Comparison of ENCODE assay signal across 28 mouse cellular contexts in genomic region chr17:62423476-62424385, GRCm38 (mm10).
DNase-seq lines count a peak whose midpoint lies in the region; ATAC-seq and TF ChIP-seq lines count a peak whose summit lies in the region.
"Had no signal": no experiment of that assay in that cellular context is flagged by ENCODE, and none has a peak within 500 bp of the region (broad histone marks: within the 10 kb centered on the region; RNA-seq: fewer than 3 reads in every experiment).

No protein-coding gene starts in this region.

- no peak overlapping the region for H3K27ac ChIP-seq in limb, embryonic 14.5 days (replicated peaks; ENCODE audit: low read depth, low read length)
- no peak overlapping the region for H3K27ac ChIP-seq in limb, embryonic 10.5 days
- no peak overlapping the region for H3K27ac ChIP-seq in embryonic facial prominence, embryonic 14.5 days (replicated peaks; ENCODE audit: low read depth, low read length)
- H3K27ac ChIP-seq: forebrain, embryonic 12.5 days; heart, adult 2 months; heart, embryonic 13.5 days; hindbrain, embryonic 13.5 days; kidney, embryonic 15.5 days; liver, embryonic 15.5 days had no signal

- no peaks in the 10 kb centered on the region for H3K9me3 ChIP-seq in limb, embryonic 14.5 days (ENCODE audit: control insufficient read depth, low read length)
- H3K9me3 ChIP-seq in limb, embryonic 10.5 days (replicated peaks), result no peaks in the 10 kb centered on the region
- no peaks in the 10 kb centered on the region for H3K9me3 ChIP-seq in embryonic facial prominence, embryonic 14.5 days (ENCODE audit: control insufficient read depth, low read length)
- H3K9me3 ChIP-seq: forebrain, embryonic 12.5 days; heart, embryonic 13.5 days; hindbrain, embryonic 13.5 days; kidney, embryonic 15.5 days; liver, embryonic 15.5 days had no signal

- TF ChIP-seq POLR2A in limb, embryonic 14.5 days (IDR thresholded peaks at IDR 0.05; ENCODE audit: borderline replicate concordance, extremely low read depth, insufficient read depth, insufficient read length), result no peak

- no peak for ATAC-seq in limb, embryonic 14.5 days (ENCODE audit: low FRiP score, low read depth)
- ATAC-seq in embryonic facial prominence, embryonic 14.5 days (ENCODE audit: low read depth), result no peak

- H3K4me2 ChIP-seq in limb, embryonic 14.5 days (replicated peaks; ENCODE audit: low read depth, low read length, severe bottlenecking), result no peak overlapping the region
- no peak overlapping the region; the same call in 1 of the 2 replicates for H3K4me2 ChIP-seq in embryonic facial prominence, embryonic 14.5 days (ENCODE audit: low read depth, low read length)
- H3K4me2 ChIP-seq: forebrain, embryonic 12.5 days; heart, embryonic 13.5 days; hindbrain, embryonic 13.5 days; kidney, embryonic 15.5 days; liver, embryonic 15.5 days had no signal

- H3K9ac ChIP-seq in limb, embryonic 14.5 days (ENCODE audit: low read depth, low read length, severe bottlenecking), result no peak overlapping the region
- H3K9ac ChIP-seq in embryonic facial prominence, embryonic 14.5 days (ENCODE audit: low read depth, low read length), result no peak overlapping the region
- H3K9ac ChIP-seq: forebrain, embryonic 12.5 days; heart, embryonic 13.5 days; hindbrain, embryonic 13.5 days; kidney, embryonic 15.5 days; liver, embryonic 15.5 days had no signal

- WGBS in limb, embryonic 14.5 days, result 48% methylated on average over 11 of the region's 11 CpGs
- WGBS in limb, embryonic 10.5 days, result 65% methylated on average over 11 of the region's 11 CpGs
- 47% methylated on average over 11 of the region's 11 CpGs for WGBS in embryonic facial prominence, embryonic 14.5 days

- H3K36me3 ChIP-seq in limb, embryonic 14.5 days (ENCODE audit: control insufficient read depth, insufficient read depth, low read length), result no peaks in the 10 kb centered on the region
- no peaks in the 10 kb centered on the region for H3K36me3 ChIP-seq in limb, embryonic 10.5 days
- no peaks in the 10 kb centered on the region for H3K36me3 ChIP-seq in embryonic facial prominence, embryonic 14.5 days (ENCODE audit: control insufficient read depth, insufficient read depth, low read length)
- H3K36me3 ChIP-seq: forebrain, embryonic 12.5 days; G1E; heart, embryonic 13.5 days; hindbrain, embryonic 13.5 days; kidney, embryonic 15.5 days; liver, embryonic 15.5 days had no signal

- H3K4me1 ChIP-seq in limb, embryonic 14.5 days (ENCODE audit: control insufficient read depth, insufficient read depth, low read length), result no peaks in the 10 kb centered on the region
- H3K4me1 ChIP-seq in limb, embryonic 10.5 days, result no peaks in the 10 kb centered on the region
- peaks cover 11% of the 10 kb centered on the region; the same call in 1 of the 2 replicates for H3K4me1 ChIP-seq in embryonic facial prominence, embryonic 14.5 days (ENCODE audit: control insufficient read depth, insufficient read depth, low read length)
- H3K4me1 ChIP-seq: forebrain, embryonic 12.5 days; heart, embryonic 13.5 days; hindbrain, embryonic 13.5 days; kidney, embryonic 15.5 days; liver, embryonic 15.5 days had no signal

- H3K4me3 ChIP-seq in limb, embryonic 14.5 days (replicated peaks; ENCODE audit: low read length), result no peak overlapping the region
- no peak overlapping the region for H3K4me3 ChIP-seq in limb, embryonic 10.5 days
- no peak overlapping the region for H3K4me3 ChIP-seq in embryonic facial prominence, embryonic 14.5 days (ENCODE audit: low read depth, low read length)
- H3K4me3 ChIP-seq: erythroblast, embryonic 14.5 days; forebrain, embryonic 12.5 days; heart, adult 2 months; heart, embryonic 13.5 days; hindbrain, embryonic 13.5 days; kidney, embryonic 15.5 days; liver, embryonic 15.5 days had no signal

- H3K27me3 ChIP-seq in limb, embryonic 14.5 days (ENCODE audit: control insufficient read depth, insufficient read depth, low read length), result no peaks in the 10 kb centered on the region
- H3K27me3 ChIP-seq in limb, embryonic 10.5 days (ENCODE audit: low read depth, poor library complexity, severe bottlenecking), result no peaks in the 10 kb centered on the region
- no peaks in the 10 kb centered on the region for H3K27me3 ChIP-seq in embryonic facial prominence, embryonic 14.5 days (replicated peaks; ENCODE audit: control insufficient read depth, insufficient read depth, low read length)
- H3K27me3 ChIP-seq: CH12.LX; forebrain, embryonic 12.5 days; heart, embryonic 13.5 days; hindbrain, embryonic 13.5 days; kidney, embryonic 15.5 days; liver, embryonic 15.5 days had no signal

- DNase-seq in limb, embryonic 14.5 days (ENCODE audit: low spot score), result peak; percentile 63
- DNase-seq in limb, embryonic 10.5 days (ENCODE audit: low spot score), result no peak
- DNase-seq in NIH3T3 (ENCODE audit: low read depth), result peak; percentile 5
- peak; percentile 65 for DNase-seq in adrenal gland, postnatal 14 days
- DNase-seq in embryonic facial prominence, embryonic 14.5 days (ENCODE audit: low spot score), result peak; percentile 63
- no peak for DNase-seq in urinary bladder, adult 18-20 months (ENCODE audit: low spot score in 2 of 2)
- no peak for DNase-seq in urinary bladder, adult 2 months (ENCODE audit: low spot score)
- DNase-seq: B cell, adult 2 months; cerebellum, adult 18-20 months; cerebellum, postnatal 14 days; gastrocnemius, postnatal 36 days; heart, adult 2 months; heart, postnatal 14 days; kidney, adult 11 months; kidney, postnatal 36 days; liver; lung, postnatal 14 days; midbrain, embryonic 14.5 days; right cerebral cortex, postnatal 4 days; thymus, postnatal 14 days had no signal

Comparison
In these comparisons a context has a peak if more than half of its experiments do, and no peak if none do; other contexts are left out.
1. DNase-seq: peak in limb, embryonic 14.5 days (single experiment), NIH3T3 (single experiment), adrenal gland, postnatal 14 days (single experiment) and embryonic facial prominence, embryonic 14.5 days (single experiment); none in limb, embryonic 10.5 days (single experiment), urinary bladder, adult 18-20 months (0 of 2) and urinary bladder, adult 2 months (single experiment).